Mouse (Mus musculus) kidney, postnatal 10 days (tissue): ENCODE measurements around the gene Xylt1.

Experiments
- DNase-seq: peaks from one replicate; pipeline ENCODE4 v3.0.0; 2021; ENCODE audit warnings: mixed read lengths

Gene Xylt1

GRCm38 (mm10) chr7:117436892-117437291 lies 56.1 kb downstream of the Xylt1 start:
- no peak for DNase-seq

DNA sequence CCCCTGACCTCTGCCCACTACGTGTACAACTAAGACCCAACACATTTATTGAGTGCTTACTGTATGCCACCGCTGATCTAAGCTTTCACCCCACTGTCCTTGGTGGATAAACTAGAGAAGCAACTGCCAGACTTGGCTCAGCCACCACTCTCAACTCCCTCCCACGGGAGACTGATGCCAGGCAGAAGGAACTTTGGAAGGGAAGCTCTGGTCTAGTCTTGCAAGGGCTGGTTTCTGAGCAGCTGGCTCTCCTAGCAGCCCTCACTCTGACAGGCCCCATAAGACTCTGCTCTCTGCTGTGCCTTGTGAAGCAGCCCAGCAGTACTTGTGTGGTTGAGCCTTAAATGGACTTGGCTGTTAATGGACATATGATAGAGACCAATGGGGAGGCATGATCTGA lies 60.2 kb downstream of the Xylt1 start:
- DNase-seq = peak; percentile 38

- no peak for DNase-seq
Measured at GRCm38 (mm10) chr7:117442639-117443038, 61.9 kb downstream of the Xylt1 start.

DNA sequence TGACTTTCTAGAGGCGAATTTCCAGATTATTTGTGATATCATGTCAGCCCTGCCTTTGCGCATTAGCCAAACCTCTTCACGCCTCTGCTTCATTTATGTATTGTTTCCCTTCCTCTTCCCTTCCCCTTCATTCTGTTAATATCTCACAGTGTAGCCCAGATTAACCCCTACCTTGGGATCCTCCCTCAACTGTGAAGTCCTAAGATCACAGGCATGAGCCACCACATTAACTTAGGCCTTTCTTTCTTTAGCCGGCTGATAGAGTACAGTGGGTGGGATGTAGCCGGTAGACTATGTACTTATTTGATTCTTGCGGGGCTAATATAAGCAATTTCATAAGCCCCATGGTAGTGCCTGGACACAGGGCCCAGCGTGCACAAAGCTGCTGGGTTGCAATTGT lies 62.4 kb downstream of the Xylt1 start:
- no peak for DNase-seq

GRCm38 (mm10) chr7:117445471-117445870 lies 64.7 kb downstream of the Xylt1 start:
- no peak for DNase-seq

- DNase-seq = no peak
Measured at GRCm38 (mm10) chr7:117449605-117450004, 68.8 kb downstream of the Xylt1 start.

DNA sequence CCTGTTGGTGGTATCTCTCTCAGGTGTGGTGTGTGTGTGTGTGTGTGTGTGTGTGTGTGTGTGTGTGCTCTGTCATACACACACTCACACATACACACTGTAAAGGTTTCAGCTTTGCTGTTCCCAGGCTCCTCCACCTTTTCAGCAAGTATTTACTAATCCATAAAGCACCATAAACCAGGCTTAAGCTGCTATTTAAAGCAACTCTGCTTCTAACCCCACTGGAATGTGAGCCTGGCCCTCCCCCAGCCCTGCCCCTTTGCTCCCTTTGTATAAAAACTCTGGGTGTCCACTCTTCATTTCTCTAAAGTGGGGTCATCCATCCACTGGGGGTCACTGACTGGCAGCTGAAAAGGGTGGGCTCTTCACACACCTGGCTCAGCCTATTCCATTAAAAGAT lies 70.4 kb downstream of the Xylt1 start:
- DNase-seq = no peak

GRCm38 (mm10) chr7:117452269-117452668 lies 71.5 kb downstream of the Xylt1 start:
- DNase-seq = no peak

- DNase-seq = no peak
Measured at GRCm38 (mm10) chr7:117454789-117455548, 74.2 kb downstream of the Xylt1 start.

GRCm38 (mm10) chr7:117462196-117462935 lies 81.6 kb downstream of the Xylt1 start:
- peak; percentile 67 for DNase-seq

GRCm38 (mm10) chr7:117464956-117465355 lies 84.2 kb downstream of the Xylt1 start:
- DNase-seq = no peak

- no peak for DNase-seq
Measured at GRCm38 (mm10) chr7:117466006-117466780, 85.4 kb downstream of the Xylt1 start.

GRCm38 (mm10) chr7:117470243-117470802 lies 89.5 kb downstream of the Xylt1 start:
- no peak for DNase-seq

DNA sequence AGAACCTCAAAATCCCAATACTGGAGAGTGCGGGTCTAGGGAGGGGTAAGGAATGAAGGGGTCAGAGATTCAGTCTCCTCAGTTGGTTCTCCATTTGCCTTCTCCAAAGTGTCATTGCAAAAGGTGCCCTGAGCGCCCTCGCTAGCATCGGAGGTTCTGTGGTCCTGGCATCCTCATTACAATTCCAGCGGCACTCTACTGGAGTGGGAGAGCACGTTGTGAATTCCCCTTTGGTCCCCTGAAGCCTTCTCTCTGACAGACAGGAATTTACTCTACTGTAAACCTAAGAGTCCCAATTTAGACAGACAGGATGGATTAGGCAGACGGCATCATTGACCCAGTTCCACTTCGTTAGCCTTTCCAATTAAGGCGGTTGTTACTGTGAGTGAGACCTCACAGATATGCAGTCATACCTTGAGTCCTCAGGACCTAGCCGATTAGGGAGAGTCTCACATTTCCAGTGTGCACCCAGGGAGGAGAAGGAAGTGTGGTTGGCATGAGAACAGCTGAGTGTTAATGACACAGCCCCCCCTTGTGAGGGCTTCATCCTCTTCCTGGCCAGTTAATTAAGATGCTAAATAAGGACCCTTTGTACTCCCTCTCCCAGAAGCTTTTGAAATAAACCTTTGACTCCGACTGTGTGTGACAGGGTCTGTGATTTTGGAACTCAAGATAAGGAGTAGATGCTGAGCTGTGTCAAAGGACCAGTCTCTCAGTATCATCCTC lies 91.4 kb downstream of the Xylt1 start:
- DNase-seq = no peak

DNA sequence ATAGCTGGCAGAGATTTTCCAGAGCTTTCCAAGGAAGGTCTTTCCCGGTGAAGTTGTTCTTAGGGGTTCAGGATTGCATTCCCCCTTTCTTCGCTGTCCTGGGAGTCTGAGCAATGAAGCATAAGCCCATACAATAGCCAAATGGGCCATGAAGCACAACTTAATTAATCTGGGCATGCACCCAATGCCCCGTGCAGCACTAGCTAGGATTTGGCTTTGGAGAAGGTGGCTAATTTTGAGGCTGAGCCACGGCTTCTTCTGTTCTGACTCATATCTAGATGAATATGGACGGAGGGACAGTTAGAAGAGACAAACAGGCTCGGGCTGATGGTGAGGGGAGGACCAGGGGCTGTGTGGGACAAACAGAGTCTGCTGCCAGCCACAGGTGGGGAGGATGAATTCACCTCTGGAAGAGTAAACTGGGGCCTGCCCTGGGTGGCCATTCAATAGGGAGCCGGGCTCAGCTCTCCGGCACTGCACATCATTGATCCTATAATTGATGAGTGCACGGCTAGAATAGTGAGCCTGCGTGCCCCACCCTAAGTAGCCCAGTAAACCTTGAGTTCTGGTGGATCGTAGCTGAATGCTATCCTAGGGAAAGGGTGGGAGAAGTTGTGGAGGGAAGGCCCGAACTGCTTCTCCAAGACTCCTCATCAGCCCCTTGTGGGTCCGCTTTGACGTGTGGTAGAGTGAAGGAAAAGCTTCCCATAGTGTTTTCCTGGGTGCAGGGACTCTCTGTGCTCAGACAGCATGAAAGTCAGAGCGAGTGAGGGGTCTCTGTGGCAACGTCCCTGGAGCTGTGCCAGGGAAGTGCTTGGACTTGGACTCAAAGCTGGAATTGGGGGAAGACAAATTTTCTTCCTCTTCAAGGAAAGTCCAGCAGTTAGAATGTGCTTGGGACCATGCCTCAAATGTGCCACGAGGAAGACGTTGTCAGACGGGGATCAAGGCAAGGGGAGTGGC lies 92.3 kb downstream of the Xylt1 start:
- DNase-seq = peak; percentile 34

DNA sequence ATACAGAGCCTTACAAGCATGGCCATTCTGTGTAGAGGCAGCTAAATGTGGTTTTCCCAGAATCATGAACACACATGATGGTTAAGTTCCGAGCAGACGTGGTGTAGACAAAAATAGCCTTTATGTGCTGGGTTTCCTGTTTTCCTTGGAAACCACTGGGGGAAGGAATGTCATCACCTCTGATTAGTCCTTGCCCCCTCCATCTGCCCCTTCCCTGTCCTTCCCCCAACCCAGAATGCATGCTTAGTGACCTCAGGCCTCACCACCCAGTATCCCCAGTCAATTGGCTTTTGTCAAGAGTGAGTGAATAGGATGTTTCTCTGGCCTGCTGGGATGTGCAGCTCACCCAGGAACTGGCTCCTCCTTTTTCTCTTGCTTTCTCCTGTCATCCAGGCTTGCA lies 93.5 kb downstream of the Xylt1 start:
- no peak for DNase-seq

DNA sequence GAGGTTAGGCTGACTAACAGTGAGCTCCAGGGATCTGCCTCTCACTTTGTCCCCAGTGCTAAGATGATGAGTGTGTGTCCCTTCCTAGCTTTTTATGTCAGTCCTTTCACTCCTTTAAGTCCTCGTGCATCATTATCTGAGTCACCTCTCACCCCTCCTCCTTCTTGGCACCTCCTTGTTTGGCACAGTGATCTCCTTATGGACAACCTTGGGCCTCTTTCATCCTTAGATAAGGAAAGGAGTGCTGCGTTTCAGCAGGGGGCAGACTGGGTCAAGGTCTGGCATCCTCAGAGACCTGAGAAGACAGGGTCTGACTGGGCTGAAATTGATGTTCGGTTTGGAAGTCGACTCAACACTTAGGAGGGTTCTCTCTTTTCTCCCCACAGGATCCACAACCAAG lies 94.3 kb downstream of the Xylt1 start:
- DNase-seq = no peak

GRCm38 (mm10) chr7:117478937-117479336 lies 98.2 kb downstream of the Xylt1 start:
- no peak for DNase-seq

DNA sequence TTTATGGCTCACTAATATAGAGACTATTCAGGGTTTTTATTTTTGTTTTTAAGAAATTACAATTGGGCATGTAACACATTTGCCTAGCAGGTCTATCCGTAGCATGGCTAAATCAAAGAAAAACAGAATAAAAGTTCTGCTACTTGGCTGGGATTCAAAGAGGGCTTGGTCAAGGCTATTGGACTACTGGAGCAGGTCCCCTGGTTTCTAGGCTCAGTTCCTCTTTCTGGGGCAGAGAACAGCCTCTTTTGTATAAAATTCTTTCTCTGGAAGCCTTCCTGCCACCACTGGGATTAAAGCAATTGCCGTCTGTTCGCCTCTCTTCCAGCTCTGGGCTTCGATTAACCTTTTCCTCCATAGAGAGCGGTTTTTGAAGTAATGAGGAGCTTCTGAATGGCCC lies 100.1 kb downstream of the Xylt1 start:
- no peak for DNase-seq

GRCm38 (mm10) chr7:117481404-117481803 lies 100.6 kb downstream of the Xylt1 start:
- no peak for DNase-seq

GRCm38 (mm10) chr7:117482701-117483100 lies 101.9 kb downstream of the Xylt1 start:
- no peak for DNase-seq
